Mouse (Mus musculus) adrenal gland, postnatal 25 days (tissue): ENCODE measurements around the gene Ift122. TPM values are rescaled to one million over a fixed set of nuclear protein-coding genes. Genes with fewer than 3 reads are reported as not detected.

Source experiments
- DNase-seq: peaks from one replicate; pipeline ENCODE4 v3.0.0; 2021; ENCODE audit warnings: mixed read lengths
- long read RNA-seq: library from polyadenylated mRNA; stranded (forward); transcript quantifications from one replicate; pipeline ENCODE4 v2.0.0, GENCODE M21; 2021
- total RNA-seq: library from RNA; stranded (reverse); gene quantifications from 2 replicates; pipeline ENCODE4 v1.2.3, GENCODE M21; 2021

Ift122 gene
- total RNA-seq, result 19.2 and 22.2 TPM in 2 replicates
- long read RNA-seq, full-length matches to known transcripts, result 19 of 28 reads
- long read RNA-seq, partial matches to known transcripts, result 5 of 28 reads
- long read RNA-seq, other reads (novel, unspliced or antisense), result 4 of 28 reads

DNA sequence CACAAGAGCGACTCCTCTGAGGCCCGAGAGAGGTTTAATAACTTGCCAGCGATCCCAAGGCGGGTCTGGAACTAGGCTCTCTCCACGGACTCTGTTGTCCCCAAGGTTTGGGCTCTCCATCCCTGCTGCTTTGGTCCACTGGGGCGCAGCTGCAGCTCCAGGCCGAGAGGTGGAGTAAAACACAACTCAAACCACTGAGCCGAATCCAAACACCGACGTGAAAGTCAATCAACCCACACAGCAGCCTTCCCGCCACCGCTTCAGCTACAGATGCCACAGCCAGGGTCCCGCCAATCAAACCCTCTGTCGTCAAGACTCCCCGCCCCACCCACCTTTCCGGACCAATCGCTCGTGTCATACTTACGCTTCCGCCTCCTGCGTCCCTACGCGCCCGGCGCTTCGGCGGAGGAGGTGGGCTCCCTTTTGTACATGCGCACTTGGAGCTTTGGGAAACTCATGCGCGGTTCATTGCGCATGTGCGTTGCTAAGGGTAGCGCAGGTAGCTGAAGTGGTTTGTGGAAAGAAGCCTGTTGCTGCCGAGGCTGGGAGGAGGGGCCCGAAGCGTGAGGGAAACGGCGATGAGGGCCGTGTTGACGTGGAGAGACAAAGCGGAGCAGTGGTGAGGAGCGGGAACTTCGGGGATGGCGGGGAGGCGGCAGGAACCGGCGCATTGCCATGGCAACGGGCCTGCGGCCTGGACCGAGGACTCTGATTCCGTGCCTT is at the start of gene Ift122, which contains the start of gene Mbd4:
Ift122 (plus strand) TSS at position 380 of the 723 bp plus-strand sequence.
Mbd4 (minus strand) TSS at position 281 of the 723 bp plus-strand sequence.
- peak; percentile 95 for DNase-seq

DNA sequence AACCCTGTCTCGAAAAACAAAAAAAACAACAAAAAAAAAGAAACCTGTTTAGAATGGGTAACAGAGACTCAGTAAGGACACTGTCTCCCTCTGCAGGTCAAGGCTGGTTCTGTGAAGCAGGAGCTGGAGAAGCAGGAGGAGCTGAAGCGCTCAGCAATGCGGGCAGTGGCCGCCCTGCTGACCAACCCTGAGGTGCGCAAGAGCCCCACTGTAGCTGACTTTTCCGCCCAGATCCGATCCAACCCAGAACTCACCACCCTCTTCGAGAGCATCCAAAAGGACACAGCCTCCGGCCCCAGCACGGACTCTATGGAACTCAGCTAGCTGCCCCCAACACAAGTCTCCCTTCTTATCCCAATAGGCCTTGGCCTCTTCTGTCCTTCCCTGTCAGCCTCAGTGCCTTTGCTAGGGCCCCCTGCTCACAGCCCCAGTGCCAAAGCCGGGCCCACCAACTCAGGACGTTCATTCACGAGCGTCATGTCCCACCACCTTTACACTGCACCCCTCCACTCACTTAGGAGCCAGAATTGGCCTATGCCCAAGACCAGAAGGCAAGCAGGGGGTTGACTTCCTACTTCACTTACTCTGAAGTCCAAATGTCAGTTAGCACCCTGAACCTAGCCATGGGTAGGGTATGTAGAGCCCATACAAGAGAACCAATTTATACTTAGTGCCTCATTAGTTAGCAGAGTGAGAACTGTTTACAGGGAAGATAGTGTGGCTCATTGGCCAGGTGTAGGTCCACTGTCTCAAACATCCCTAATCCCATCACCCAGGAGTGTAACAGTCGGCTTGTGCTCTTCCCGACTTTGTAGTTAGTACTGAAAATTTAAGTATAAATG is 49.5 kb upstream of the Ift122 start:
- DNase-seq, result peak; percentile 70

DNA sequence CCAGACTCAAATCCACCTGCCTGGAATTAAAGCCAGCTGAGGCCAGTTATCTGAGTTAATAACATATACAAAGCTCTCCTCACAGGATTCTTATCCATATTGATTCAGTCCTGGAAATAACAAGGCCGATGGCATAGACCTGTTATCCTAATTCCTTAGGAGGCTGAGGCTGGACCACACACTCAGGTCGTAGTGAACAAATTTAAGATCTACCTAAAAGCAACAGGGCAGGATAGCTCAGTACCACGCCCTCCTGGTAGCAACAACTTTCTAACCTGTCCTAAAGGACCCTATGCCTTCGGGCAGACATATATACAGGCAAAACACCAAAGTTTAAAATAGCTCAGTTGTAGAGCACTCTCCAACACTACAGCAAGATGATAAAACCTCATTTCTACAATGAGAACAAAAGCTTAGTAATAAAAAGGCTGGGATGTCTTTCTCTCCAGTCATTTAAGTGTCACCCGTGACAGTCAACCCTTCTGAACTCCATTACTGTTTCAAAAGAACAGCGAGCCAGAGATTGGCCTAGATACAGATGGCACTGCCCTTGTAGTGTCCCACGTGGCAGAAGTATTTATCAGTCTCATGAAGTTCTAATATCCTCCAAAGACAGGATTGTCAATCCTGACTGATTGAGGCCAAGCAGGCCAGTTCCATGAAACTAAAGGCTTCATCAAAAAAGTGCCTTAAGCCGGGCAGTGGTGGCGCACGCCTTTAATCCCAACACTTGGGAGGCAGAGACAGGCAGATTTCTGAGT is 48.7 kb upstream of the Ift122 start:
- DNase-seq, result no peak

DNA sequence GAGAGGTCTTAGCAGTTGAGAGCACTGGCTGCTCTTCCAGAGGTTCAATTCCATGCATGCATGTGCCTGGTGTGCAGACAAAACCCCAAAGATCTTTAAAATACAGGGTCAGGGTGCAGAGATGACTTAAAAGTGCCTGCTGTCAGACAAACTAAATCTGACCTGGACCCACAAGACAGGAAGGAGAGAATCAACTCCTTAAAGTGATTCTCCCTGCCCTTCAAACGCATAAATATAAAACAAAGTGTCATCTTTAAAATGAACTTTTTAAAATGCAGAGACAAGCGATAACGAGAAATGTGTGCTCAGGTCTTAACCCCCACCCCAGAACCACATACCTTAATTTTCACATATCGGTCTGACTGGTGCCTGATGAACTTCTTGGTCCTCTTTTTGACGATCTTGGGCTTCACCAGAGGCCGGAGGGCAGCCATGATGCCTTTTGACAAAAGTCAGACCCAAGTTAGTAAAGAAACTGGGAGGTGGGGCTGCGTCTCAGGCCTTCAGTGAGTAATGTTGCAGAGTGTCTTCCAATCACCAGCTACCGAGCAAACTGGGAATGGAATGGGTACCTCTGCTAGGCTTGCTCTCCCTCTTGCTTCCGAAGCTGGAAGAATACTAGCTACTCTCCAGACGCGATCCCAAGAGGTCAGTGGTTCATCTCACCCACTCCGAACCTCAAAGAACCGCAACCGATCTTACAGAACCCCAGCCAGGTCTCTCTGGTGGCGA is 45.6 kb upstream of the Ift122 start:
- DNase-seq, result no peak

DNA sequence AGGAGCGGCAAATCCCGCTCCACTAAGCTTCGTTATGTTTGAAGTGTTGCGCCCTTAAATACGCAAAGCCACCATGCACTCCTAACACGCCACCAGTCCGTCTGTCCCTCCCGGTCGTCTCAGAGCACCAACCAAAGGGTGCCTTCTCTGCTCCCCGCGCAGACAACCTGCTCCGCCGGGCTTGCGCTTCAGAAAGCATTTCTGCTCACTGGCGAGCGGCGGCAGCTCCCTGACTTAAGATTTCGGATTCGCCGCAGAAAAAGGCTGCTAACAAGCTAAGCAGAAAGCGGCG is 45.1 kb upstream of the Ift122 start:
- no peak for DNase-seq

DNA sequence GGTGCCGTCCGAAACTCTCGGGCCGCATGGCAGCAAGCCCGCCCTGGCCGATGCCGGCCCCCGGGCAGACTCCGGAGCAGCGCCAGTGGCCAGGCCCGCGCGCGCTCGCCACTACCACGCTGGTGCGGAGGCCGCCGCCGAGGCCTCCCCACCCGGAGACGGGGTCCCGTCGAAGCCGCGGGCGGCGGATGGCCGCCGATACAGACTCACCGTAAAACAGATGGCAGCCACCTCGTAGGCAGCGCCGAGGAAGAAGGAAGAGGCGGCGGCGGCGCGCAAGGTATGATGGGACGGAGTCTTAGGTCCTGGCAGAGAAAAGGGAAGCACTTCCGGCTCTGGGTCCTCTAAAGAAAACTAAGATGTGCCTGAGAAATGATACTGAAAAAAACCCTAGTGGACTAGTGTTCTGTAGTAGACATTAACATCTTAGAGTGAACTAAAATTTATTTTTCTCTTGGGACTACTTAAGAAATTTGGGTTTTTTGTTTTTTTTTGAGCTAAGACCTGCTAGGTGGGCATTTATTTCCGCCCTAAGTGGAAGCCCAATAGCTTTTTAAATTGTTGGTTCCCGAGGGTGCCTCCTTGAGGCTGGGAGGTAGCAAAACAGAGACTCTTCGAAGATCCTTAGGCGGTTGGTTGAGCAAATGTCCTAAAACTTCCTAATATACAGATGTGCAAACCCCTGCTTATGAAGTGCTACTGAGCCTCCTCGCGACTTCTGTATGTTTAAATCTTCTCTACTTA is 44.6 kb upstream of the Ift122 start, which contains the start of gene Rpl32:
Rpl32 (minus strand) TSS at position 260 of the 744 bp plus-strand sequence.
- DNase-seq, result peak; percentile 82

GRCm38 (mm10) chr6:115811606-115812005 is 41.7 kb upstream of the Ift122 start:
- no peak for DNase-seq

- DNase-seq, result peak; percentile 61
Observed at GRCm38 (mm10) chr6:115814104-115814503, 39.2 kb upstream of the Ift122 start.

GRCm38 (mm10) chr6:115815041-115815440 is 38.2 kb upstream of the Ift122 start:
- no peak for DNase-seq

GRCm38 (mm10) chr6:115818129-115818528 is 35.1 kb upstream of the Ift122 start:
- no peak for DNase-seq

DNA sequence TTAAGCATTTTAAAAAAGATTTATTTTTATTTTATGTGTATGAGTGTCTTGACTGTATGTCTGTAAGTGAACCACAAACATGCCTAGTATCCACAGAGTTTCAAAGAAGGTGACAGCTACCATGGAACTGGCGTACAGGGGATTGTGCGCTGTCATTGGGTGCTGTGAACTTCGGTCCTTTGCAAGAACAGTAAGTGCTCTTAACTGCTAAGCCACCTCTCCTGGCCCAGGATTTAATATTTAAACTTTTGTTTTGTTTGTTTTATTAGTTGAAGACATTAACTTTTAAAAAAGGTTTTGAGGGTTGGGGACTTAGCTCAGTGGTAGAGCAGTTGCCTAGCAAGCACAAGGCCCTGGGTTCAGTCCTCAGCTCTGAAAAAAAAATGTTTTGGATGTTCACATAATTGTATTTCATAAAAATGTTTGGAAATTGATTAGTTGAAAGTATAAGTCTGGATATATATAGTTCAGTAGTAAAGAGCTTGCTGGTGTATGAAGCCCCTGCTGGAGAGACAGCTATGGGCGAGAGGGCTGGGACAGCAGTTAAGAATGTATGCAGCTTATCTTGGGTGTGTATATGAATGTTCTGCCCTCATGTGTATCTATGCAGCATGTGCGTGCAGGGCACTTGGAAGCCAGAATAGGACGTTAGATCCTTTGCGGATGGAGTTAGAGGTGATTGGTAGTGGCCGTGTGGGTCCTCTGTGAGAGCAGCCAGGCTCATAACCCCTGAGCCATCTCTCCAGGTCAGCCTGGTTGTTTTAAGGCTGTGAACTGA is 31.9 kb upstream of the Ift122 start:
- no peak for DNase-seq

DNA sequence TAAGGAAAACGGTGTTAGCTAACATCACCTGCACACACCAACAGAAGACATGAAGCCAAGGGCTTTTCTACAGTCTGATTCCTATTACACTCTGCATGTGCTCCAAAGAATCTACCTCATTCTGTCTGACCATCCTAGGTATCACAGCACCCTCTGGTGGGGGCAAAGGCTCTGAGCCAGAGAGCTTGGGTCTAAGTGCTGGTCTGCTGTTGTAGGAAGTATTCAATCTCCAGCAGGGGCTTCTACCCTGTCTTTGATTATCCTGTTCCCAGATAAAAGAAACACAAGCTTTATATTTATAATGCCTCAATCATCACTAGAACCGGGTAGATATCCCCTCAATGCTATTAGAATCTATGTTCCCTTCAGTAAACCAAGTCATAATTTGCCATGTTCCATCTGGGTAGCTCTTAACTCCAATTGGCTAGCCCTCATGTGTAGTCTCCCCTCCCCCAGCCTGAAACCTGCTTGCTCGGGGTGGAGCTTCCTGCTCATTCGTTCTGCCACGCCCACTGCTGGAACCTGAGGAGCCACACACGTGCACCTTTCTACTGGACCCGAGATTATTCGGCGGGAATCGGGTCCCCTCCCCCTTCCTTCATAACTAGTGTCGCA is 29.3 kb upstream of the Ift122 start:
- peak; percentile 49 for DNase-seq

DNA sequence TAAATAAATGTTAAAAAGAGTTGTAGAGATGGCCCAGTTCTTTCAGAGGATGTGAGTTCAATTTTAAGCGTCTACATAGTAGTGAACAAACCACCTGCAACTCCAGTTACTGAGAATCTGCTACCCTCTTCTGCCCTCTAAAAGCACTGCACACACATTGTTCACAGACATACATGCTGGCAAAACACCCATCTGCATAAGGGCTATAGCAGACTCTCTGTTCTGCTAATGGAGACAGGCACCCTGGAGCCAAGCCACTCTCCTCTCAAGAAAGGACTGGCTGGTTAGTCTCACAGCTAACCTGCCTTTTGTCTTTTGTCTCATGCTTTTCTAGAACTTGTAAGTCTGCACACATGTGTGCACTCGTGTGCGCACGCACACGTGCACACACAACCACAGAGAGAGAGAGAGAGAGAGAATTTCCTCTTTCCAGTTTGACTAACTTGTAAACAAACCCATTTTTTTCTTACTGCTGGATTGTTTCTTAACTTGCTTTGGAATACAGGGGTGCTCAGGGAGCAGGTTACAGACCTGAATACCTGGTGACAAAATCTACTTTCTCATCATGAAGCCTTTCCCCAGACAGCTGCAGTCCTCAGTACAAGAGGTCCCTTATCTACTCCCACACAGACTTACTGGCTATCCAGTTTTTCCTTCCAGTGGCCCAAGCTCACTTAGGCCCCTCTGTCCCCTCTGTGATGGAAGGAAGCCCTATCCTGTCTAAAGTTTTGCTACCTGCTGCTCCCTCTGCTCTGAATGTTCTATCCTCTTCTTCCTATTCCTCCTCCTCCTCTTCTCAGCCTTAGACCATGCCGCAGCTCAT is 22.3 kb upstream of the Ift122 start:
- DNase-seq, result no peak

GRCm38 (mm10) chr6:115832152-115832850 is 21.0 kb upstream of the Ift122 start:
- no peak for DNase-seq

DNA sequence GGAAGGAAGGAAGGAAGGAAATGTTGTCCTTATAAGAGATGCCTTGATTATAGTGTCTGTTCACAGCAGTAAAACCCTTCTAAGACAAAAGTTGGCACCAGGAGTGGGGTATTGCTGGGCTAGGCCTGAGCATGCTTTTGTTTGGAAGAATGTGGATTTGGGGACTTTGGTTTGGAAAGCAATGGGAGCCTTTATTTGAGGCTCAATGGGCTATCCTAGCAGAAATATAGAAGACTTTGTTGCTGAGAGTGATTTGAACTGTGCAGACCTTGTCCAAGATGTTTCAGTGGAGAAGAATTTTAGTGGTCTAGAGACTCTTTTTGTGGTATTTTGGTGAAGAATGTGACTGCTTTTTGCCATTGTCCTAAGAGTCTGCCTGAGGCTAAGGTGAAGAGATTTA is 19.4 kb upstream of the Ift122 start:
- no peak for DNase-seq

DNA sequence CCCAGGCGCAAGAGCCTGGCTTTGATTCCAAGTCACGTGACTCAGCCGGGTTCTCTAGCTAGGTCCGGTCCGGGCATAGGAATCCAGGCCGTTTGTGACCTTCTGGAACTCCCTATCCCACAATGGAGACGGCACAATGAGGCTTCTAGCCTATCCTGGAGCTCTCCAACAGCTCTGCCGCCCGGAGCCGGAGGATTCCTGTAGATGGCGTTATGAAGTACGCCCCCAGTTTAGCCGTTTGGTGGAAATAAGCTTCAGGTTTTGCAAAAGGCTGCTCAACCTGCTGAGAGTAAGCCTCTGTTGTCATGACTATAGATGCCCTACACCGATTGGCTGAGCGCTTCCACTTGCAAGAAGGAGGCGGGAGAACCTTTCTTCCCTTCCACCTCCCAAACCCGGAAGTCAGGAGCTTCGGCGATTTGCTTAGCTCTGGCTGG is 15.1 kb upstream of the Ift122 start, which contains the start of gene Efcab12:
Efcab12 (minus strand) TSS at position 252 of the 437 bp plus-strand sequence.
- peak; percentile 58 for DNase-seq

DNA sequence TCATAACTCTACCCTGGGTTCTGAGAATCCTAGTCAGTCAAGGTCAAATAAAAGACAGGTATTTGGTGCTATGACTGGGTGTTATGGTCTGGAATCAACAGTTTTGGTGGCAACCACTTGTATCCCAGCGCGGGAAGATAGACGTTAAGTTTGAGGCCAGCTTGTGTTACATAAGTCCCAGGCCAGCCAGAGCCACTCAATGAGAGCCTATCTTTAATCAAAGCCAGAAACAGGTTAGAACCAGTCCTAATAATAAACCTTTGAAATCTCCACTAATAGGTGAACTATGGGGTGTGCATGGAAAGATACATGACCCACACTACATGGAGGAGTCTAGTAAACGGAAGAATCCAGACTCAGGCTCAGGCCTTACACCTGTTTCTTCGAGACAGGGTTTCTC is 14.5 kb upstream of the Ift122 start:
- DNase-seq, result no peak

GRCm38 (mm10) chr6:115845006-115845405 is 8.3 kb upstream of the Ift122 start:
- no peak for DNase-seq
